Mouse (Mus musculus) splenic B cell, adult 2 months (primary cell): ENCODE measurements around the gene Kazn.

ENCODE experiments used
- DNase-seq: peaks from one replicate; pipeline ENCODE4 v3.0.0-alpha.2; 2011; ENCODE audit warnings: low read depth, low spot score
- H3K27me3 ChIP-seq: 2 replicates; pipeline ENCODE4 v1.6.1; 2012; ENCODE audit warnings: mild to moderate bottlenecking, low read length, moderate library complexity, mixed read lengths; ENCODE audit not compliant: control insufficient read depth, poor library complexity, insufficient read depth, severe bottlenecking
- H3K36me3 ChIP-seq: 2 replicates; pipeline ENCODE4 v1.6.1; 2012; ENCODE audit warnings: mild to moderate bottlenecking, low read length, moderate library complexity, mixed read lengths; ENCODE audit not compliant: control insufficient read depth, poor library complexity, insufficient read depth, severe bottlenecking

Gene Kazn

GRCm38 (mm10) chr4:142193151-142193578 is 46.0 kb downstream of the Kazn start:
- H3K36me3 ChIP-seq: no peaks in the 10 kb centered on the region
- DNase-seq: no peak
- H3K27me3 ChIP-seq: no peaks in the 10 kb centered on the region

- no peak for DNase-seq
- Histone ChIP-seq H3K36me3 (no peaks in the 10 kb centered on the region), H3K27me3 (no peaks in the 10 kb centered on the region)
These were observed 49.2 kb downstream of the Kazn start for GRCm38 (mm10) chr4:142189960-142190359.

- DNase-seq: no peak
These were observed 50.7 kb downstream of the Kazn start for GRCm38 (mm10) chr4:142188501-142188900.

GRCm38 (mm10) chr4:142186155-142186554 is 53.0 kb downstream of the Kazn start:
- no peaks in the 10 kb centered on the region for H3K36me3 ChIP-seq
- no peaks in the 10 kb centered on the region for H3K27me3 ChIP-seq

More at GRCm38 (mm10) chr4:142188501-142188900, 50.7 kb downstream of the Kazn start:
- Histone ChIP-seq H3K27me3 (no peaks in the 10 kb centered on the region), H3K36me3 (no peaks in the 10 kb centered on the region)

GRCm38 (mm10) chr4:142185533-142185900 is 53.7 kb downstream of the Kazn start:
- no peaks in the 10 kb centered on the region for H3K27me3 ChIP-seq
- no peak for DNase-seq
- no peaks in the 10 kb centered on the region for H3K36me3 ChIP-seq

More at GRCm38 (mm10) chr4:142186155-142186554, 53.0 kb downstream of the Kazn start:
- no peak for DNase-seq

DNA sequence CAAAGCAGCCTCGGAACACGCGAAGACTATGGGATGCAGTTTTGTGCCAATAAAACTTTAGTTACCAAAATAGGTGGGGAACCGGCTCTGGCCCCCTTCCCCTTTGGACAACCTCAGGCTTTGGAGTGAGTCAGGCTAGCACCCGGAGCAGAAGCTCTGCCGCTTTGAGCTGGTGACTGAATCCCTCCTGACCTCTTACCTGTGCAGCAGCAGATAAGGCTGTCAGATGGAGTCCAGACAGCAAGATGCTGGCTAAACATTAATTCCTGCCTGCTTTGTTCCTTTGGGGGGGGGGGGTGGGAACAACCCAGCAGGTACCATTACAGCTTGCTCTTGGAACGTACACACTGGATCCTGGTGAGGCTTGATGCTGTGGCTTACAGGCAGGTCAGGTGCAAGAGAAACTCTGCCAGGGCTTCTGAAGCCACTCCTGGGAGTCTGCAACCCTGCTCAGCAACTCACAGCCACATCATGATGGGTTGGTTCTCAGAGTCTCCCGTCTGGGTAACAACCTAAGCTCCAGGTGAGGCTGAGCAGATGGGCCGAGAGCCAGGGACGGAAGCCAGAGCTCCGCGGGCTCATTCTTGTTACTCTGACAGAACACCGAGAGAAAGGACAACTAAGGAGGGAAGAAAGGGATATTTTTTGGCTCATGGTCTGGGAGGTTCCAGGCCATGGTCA is 54.2 kb downstream of the Kazn start:
- no peaks in the 10 kb centered on the region for H3K36me3 ChIP-seq
- H3K27me3 ChIP-seq: no peaks in the 10 kb centered on the region
- DNase-seq: no peak

GRCm38 (mm10) chr4:142183591-142183990 is 55.6 kb downstream of the Kazn start:
- DNase-seq: no peak
- Histone ChIP-seq H3K36me3 (no peaks in the 10 kb centered on the region), H3K27me3 (no peaks in the 10 kb centered on the region)

GRCm38 (mm10) chr4:142183015-142183414 is 56.2 kb downstream of the Kazn start:
- DNase-seq: no peak
- no peaks in the 10 kb centered on the region for H3K27me3 ChIP-seq

DNA sequence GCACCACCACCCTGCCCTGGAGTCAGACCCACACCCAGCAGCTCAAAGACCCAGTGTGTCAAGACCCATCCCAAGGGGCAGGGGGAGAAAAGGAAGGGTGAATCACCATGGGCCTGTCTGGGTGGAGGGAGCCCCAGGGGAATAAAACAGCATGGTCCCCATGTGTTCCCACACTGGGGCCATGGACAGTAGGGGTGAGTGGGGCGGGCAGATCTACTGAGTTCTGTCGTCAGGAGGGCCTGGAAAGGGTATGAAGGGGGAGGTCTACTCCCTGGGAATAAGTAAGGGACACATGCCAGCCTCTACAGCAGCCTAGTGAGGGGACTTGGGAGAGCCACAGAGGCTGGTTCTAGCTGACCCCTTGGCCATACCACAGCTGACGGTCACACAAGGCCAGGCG is 57.6 kb downstream of the Kazn start:
- no peaks in the 10 kb centered on the region for H3K27me3 ChIP-seq
- no peaks in the 10 kb centered on the region for H3K36me3 ChIP-seq
- no peak for DNase-seq

More at GRCm38 (mm10) chr4:142183015-142183414, 56.2 kb downstream of the Kazn start:
- no peaks in the 10 kb centered on the region for H3K36me3 ChIP-seq

- DNase-seq: no peak
- Histone ChIP-seq H3K27me3 (no peaks in the 10 kb centered on the region), H3K36me3 (no peaks in the 10 kb centered on the region)
These were observed 58.3 kb downstream of the Kazn start for GRCm38 (mm10) chr4:142180874-142181273.

GRCm38 (mm10) chr4:142180289-142180688 is 58.9 kb downstream of the Kazn start:
- H3K27me3 ChIP-seq: no peaks in the 10 kb centered on the region
- no peaks in the 10 kb centered on the region for H3K36me3 ChIP-seq
- DNase-seq: no peak

DNA sequence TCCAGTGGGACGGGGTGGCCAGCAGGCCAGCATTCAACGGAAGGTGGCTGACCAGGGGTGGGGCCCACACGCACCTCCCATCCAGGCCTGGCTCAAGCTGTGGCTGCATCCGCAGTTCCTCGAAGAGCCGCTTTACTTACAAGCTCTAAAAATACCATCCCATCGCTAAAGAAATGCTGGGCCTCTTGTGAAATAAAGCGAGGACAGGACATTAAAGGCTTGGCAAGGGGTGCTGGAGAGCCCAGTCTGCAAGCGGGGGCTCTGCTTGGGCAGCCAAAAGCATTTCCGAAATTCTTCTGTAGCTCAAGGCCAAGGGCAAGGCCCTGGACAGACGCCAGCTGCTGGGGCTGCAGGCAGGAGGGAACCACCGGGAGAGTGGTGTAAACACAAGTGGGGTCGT is 59.7 kb downstream of the Kazn start:
- no peaks in the 10 kb centered on the region for H3K27me3 ChIP-seq
- DNase-seq: no peak
- no peaks in the 10 kb centered on the region for H3K36me3 ChIP-seq

DNA sequence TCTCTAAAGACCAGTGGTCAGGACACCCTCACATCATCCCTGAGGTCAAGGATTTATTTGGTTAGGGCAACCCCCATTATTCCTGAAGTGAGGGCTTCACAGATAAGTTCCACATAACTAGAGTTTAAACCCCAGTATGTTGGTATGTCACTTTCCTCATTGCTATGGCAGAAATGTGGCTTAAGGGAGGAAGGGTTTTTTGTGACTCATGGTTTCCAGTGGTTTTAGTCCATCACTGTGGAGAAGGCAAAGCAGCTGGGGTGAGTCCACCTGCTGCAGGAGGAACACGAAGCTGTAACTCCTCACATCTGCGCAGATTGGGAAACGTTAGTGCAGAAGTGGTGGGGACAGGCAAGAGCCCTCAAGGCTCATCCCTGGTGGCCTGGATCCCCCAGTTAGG is 62.5 kb downstream of the Kazn start:
- DNase-seq: no peak

DNA sequence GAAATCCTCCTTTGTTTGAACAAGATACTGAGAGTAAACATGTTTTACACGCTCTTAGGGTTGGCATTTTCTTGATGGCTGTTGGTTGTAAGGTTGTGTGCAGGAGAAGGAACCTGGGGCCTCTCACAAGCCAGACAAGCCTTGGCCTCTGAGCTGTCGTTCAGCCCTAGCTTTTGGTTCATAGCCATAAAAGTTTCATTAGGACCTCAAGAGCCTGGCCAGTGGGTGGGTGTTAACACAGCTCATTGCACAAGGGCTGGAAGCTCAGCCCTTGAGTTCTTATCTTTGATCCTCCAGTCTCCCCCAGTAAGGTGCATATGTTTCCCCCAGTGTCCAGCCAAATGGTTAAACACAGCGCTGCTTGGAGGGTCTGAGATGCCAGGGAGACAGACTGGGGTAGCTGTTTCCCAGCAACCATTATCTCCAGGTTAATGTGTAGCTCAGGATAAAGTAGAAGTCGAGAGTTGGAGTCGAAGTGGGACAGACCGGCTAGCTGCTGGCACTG is 65.2 kb downstream of the Kazn start:
- H3K27me3 ChIP-seq: no peaks in the 10 kb centered on the region
- H3K36me3 ChIP-seq: no peaks in the 10 kb centered on the region
- DNase-seq: no peak

More for the DNA sequence above, 62.5 kb downstream of the Kazn start:
- Histone ChIP-seq H3K27me3 (no peaks in the 10 kb centered on the region), H3K36me3 (no peaks in the 10 kb centered on the region)

- Histone ChIP-seq H3K27me3 (no peaks in the 10 kb centered on the region), H3K36me3 (no peaks in the 10 kb centered on the region)
- DNase-seq: no peak
These were observed 66.3 kb downstream of the Kazn start for GRCm38 (mm10) chr4:142172942-142173341.
